Mouse (Mus musculus) liver, embryonic 14.5 days (tissue): ENCODE results near the gene Olfr732.

Experiments used
- CTCF ChIP-seq: IDR thresholded peaks from 2 replicates; pipeline ENCODE4 v1.5.1; 2016; ENCODE audit warnings: antibody characterized with exemption, low read depth, control low read depth
- EP300 ChIP-seq: IDR thresholded peaks from 2 replicates; pipeline ENCODE4 v1.6.1; 2016; ENCODE audit warnings: antibody characterized with exemption, low read depth

DNA sequence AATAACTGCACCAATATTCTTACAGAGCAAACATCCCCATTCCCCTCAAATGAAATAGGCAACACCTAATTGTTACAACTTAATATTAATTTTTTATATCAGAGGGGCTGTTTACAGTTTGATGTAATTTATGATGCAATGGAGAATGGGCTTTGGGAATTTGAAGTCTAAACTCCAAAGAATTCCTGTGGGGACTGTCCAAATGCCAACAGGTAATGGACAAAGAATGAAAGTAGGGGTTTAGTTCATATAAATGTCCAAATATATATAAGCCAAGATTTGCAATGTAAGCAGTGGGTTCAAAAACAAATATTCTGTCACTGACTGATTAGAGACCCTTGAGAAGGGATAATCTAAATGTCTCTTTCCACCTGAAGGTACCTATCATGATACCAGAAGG lies 17.4 kb upstream of the Olfr732 start, which contains the start of gene Olfr733:
- TF ChIP-seq CTCF (no peak), EP300 (no peak)
